Mouse (Mus musculus): ENCODE results near the gene Arl6.

Gene Arl6

GRCm38 (mm10) chr16:59639102-59639691 lies at the start of gene Arl6:
TSS of gene Arl6 (minus strand) at chr16:59639391.
- peak; percentile 91 to 95 for DNase-seq (ENCODE audit: low spot score in 2 of 2)

GRCm38 (mm10) chr16:59685135-59685534 lies 45.9 kb upstream of the Arl6 start:
- no peak for DNase-seq (ENCODE audit: low spot score in 2 of 2)

GRCm38 (mm10) chr16:59683434-59683833 lies 44.2 kb upstream of the Arl6 start:
- peak in 1 of 2 experiments; percentile 67 for DNase-seq (ENCODE audit: low spot score in 2 of 2)

GRCm38 (mm10) chr16:59682216-59682891 lies 43.2 kb upstream of the Arl6 start:
- no peak for DNase-seq (ENCODE audit: low spot score in 2 of 2)

GRCm38 (mm10) chr16:59666938-59667337 lies 27.7 kb upstream of the Arl6 start:
- no peak for DNase-seq (ENCODE audit: low spot score in 2 of 2)

- DNase-seq (ENCODE audit: low spot score in 2 of 2), result no peak
These were observed 4.6 kb upstream of the Arl6 start for GRCm38 (mm10) chr16:59643766-59644165.

- DNase-seq (ENCODE audit: low spot score in 2 of 2), result no peak
These were observed 794 bp upstream of the Arl6 start for GRCm38 (mm10) chr16:59639985-59640384.

GRCm38 (mm10) chr16:59634598-59634997 lies 4.6 kb downstream of the Arl6 start:
- no peak for DNase-seq (ENCODE audit: low spot score in 2 of 2)

- DNase-seq (ENCODE audit: low spot score in 2 of 2), result no peak
These were observed 17.6 kb downstream of the Arl6 start for GRCm38 (mm10) chr16:59621554-59621953.

- no peak for DNase-seq (ENCODE audit: low spot score in 2 of 2)
These were observed 22.0 kb downstream of the Arl6 start for GRCm38 (mm10) chr16:59617167-59617566.

GRCm38 (mm10) chr16:59615675-59616074 lies 23.5 kb downstream of the Arl6 start:
- no peak for DNase-seq (ENCODE audit: low spot score in 2 of 2)

- DNase-seq (ENCODE audit: low spot score in 2 of 2), result no peak
These were observed 28.4 kb downstream of the Arl6 start for GRCm38 (mm10) chr16:59610750-59611149.

- DNase-seq (ENCODE audit: low spot score in 2 of 2), result no peak
These were observed 35.0 kb downstream of the Arl6 start for GRCm38 (mm10) chr16:59604078-59604781.

GRCm38 (mm10) chr16:59600311-59601251 lies 38.6 kb downstream of the Arl6 start, which contains the start of gene Crybg3:
TSS of gene Crybg3 (minus strand) at chr16:59600979.
- peak; percentile 83 to 84 for DNase-seq (ENCODE audit: low spot score in 2 of 2)

- DNase-seq (ENCODE audit: low spot score in 2 of 2), result no peak
These were observed 39.6 kb downstream of the Arl6 start for GRCm38 (mm10) chr16:59599411-59600265.

- no peak for DNase-seq (ENCODE audit: low spot score in 2 of 2)
These were observed 40.2 kb downstream of the Arl6 start for GRCm38 (mm10) chr16:59598997-59599396.

- no peak for DNase-seq (ENCODE audit: low spot score in 2 of 2)
These were observed 41.9 kb downstream of the Arl6 start for GRCm38 (mm10) chr16:59597256-59597655.

GRCm38 (mm10) chr16:59594714-59595113 lies 44.5 kb downstream of the Arl6 start:
- no peak for DNase-seq (ENCODE audit: low spot score in 2 of 2)

GRCm38 (mm10) chr16:59590790-59591189 lies 48.4 kb downstream of the Arl6 start:
- DNase-seq (ENCODE audit: low spot score in 2 of 2), result no peak

GRCm38 (mm10) chr16:59588351-59589025 lies 50.7 kb downstream of the Arl6 start:
- DNase-seq (ENCODE audit: low spot score in 2 of 2), result no peak
